Mouse (Mus musculus) liver, embryonic 14.5 days (tissue): ENCODE data around the gene Anks4b. TPM values are rescaled to one million over a fixed set of nuclear protein-coding genes. Genes with fewer than 3 reads are reported as not detected.

Experiments used
- ATAC-seq: fragments of 200-750 bp; cut with Nextera tagmentation; 2 replicates; pipeline ENCODE4 v1.8.0; 2017; ENCODE audit warnings: moderate number of reproducible peaks, mild to moderate bottlenecking, moderate library complexity; ENCODE audit not compliant: insufficient read depth
- DNase-seq, 3 experiments: peaks; one replicate each; pipeline ENCODE4 v3.0.0-alpha.2; 2012 to 2013; ENCODE audit warnings: low read depth in 3 of 3, low spot score in 3 of 3
- H3K27ac ChIP-seq: fragments of 300-500 bp; sonication (generic); 2 replicates; pipeline ENCODE4 v1.5.1; 2014; ENCODE audit warnings: moderate library complexity, mild to moderate bottlenecking, control low read depth, inconsistent platforms
- H3K27me3 ChIP-seq: fragments of 300-500 bp; sonication (generic); 2 replicates; pipeline ENCODE4 v1.6.1; 2014; ENCODE audit warnings: mild to moderate bottlenecking, low read length, moderate library complexity; ENCODE audit not compliant: control insufficient read depth, insufficient read depth
- H3K36me3 ChIP-seq: fragments of 300-500 bp; sonication (generic); replicated peaks from 2 replicates; pipeline ENCODE4 v1.6.1; 2014; ENCODE audit warnings: low read depth; ENCODE audit not compliant: control insufficient read depth, insufficient read depth
- H3K4me1 ChIP-seq, 2 experiments: fragments of 200-500 bp in 1 of 2; fragments of 300-500 bp in 1 of 2; sonication (generic) in 1 of 2; replicated peaks; 2 replicates each; pipeline ENCODE4 v1.6.1; 2012 to 2014; ENCODE audit warnings: antibody characterized with exemption in 1 of 2, inconsistent platforms in 1 of 2, low read length in 1 of 2; ENCODE audit not compliant: control insufficient read depth in 2 of 2, insufficient read depth in 2 of 2
- H3K4me2 ChIP-seq: fragments of 300-500 bp; sonication (generic); 2 replicates; pipeline ENCODE4 v1.6.1; 2014; ENCODE audit warnings: low read depth, mild to moderate bottlenecking, control low read depth, moderate library complexity
- H3K4me3 ChIP-seq, 2 experiments: fragments of 200-500 bp in 1 of 2; fragments of 300-500 bp in 1 of 2; sonication (generic) in 1 of 2; 2 replicates each; pipeline ENCODE4 v1.5.1; 2012 to 2014; ENCODE audit warnings: low read depth in 2 of 2, low read length in 2 of 2, mild to moderate bottlenecking in 2 of 2, control low read depth in 1 of 2, inconsistent platforms in 1 of 2, moderate library complexity in 1 of 2; ENCODE audit not compliant: insufficient read depth in 1 of 2
- H3K9ac ChIP-seq: fragments of 300-500 bp; sonication (generic); replicated peaks from 2 replicates; pipeline ENCODE4 v1.6.1; 2014; ENCODE audit warnings: mild to moderate bottlenecking, control low read depth, moderate library complexity
- H3K9me3 ChIP-seq: fragments of 300-500 bp; sonication (generic); 2 replicates; pipeline ENCODE4 v1.6.1; 2016; ENCODE audit warnings: low read length, mixed read lengths; ENCODE audit not compliant: control insufficient read depth
- CTCF ChIP-seq: IDR thresholded peaks from 2 replicates; pipeline ENCODE4 v1.5.1; 2016; ENCODE audit warnings: antibody characterized with exemption, low read depth, control low read depth
- EP300 ChIP-seq: IDR thresholded peaks from 2 replicates; pipeline ENCODE4 v1.6.1; 2016; ENCODE audit warnings: antibody characterized with exemption, low read depth
- WGBS: fragments of 180-500 bp; shearing (Covaris S2); extraction: QIAGEN DNeasy Blood & Tissue Kit; methylation state at CpG from one replicate; pipeline ENCODE4 v1.1.7; 2014; ENCODE audit not compliant: insufficient replicate concordance; 5-methylcytosine and 5-hydroxymethylcytosine counted together
- polyA plus RNA-seq, 2 experiments: library from polyadenylated mRNA; depleted of rRNA in 1 of 2; stranded (reverse) in 1 of 2; unstranded in 1 of 2; fragments of >200 nt; fragmentation: Nextera tagmentation in 1 of 2; extraction: Ambion mirVana in 1 of 2; gene quantifications; 2 replicates each; pipeline versions ENCODE4 v1.2.1 to v1.2.3; 2012 to 2014

Gene Anks4b
- polyA plus RNA-seq, 2 experiments: 0.95 to 3.2 TPM

DNA sequence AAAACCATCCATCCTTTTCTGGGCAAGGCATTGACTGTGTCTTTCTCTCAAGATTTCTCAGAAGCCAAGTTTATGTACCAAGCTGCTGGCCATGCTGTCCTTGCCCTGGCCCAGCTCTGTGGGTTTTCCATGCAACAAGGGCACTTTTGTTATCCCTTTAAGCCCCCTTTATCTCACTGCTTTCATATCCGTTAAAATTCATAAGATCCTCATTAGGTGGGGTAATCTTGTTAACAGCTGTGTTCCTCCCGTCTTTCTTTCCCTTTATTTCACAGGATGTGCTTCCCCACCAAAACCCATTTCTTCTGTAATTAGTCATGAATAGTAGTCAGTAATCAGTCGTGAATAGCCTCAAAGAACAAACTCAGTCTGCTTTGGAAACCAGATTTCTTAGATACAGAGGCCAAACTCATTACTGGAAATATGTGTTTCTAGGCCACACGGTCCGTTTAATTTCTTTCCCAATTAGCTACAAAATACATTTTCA, 16.0 kb upstream of the Anks4b start:
- Histone ChIP-seq H3K27ac (no peak overlapping the region), H3K4me2 (no peak overlapping the region), H3K36me3 (no peaks in the 10 kb centered on the region), H3K9ac (no peak overlapping the region), H3K4me1 (no peaks in the 10 kb centered on the region), H3K9me3 (no peaks in the 10 kb centered on the region), H3K27me3 (no peaks in the 10 kb centered on the region), H3K4me3 (no peak overlapping the region)
- 57% methylated on average over 5 of the region's 5 CpGs for WGBS
- TF ChIP-seq CTCF (no peak), EP300 (no peak)
- DNase-seq: no peak
- ATAC-seq: no peak

DNA sequence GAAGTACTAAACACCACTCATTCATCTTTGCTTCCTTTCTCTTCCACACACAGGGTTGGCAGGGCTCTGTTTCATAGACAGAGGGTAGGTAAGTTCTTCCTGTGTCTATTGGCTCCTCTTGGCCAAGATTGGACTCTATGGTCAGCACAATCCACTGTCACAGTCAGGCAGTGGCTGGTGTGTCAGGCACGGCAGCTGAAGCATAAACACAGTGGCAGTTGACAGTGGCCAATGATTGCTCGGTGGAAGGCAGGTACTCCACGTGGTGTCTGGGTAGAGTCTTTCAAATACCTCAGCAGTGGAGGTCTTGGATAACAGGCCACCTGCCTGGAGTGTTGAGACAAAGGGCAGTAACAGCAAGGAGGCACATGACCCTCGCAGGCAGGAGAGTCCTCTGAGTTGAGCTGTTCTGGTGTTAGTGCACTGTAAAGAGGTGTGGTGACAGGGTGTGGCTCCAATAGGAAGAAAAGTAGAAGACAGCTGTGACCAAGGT, 15.5 kb upstream of the Anks4b start:
- ATAC-seq (no peak), DNase-seq (no peak)
- Histone ChIP-seq H3K36me3 (no peaks in the 10 kb centered on the region), H3K9me3 (no peaks in the 10 kb centered on the region), H3K4me2 (no peak overlapping the region), H3K9ac (no peak overlapping the region), H3K4me3 (no peak overlapping the region), H3K27ac (no peak overlapping the region), H3K4me1 (no peaks in the 10 kb centered on the region), H3K27me3 (no peaks in the 10 kb centered on the region)
- WGBS: 40% methylated on average over 4 of the region's 4 CpGs
- no peak for TF ChIP-seq EP300
- TF ChIP-seq CTCF: no peak

DNA sequence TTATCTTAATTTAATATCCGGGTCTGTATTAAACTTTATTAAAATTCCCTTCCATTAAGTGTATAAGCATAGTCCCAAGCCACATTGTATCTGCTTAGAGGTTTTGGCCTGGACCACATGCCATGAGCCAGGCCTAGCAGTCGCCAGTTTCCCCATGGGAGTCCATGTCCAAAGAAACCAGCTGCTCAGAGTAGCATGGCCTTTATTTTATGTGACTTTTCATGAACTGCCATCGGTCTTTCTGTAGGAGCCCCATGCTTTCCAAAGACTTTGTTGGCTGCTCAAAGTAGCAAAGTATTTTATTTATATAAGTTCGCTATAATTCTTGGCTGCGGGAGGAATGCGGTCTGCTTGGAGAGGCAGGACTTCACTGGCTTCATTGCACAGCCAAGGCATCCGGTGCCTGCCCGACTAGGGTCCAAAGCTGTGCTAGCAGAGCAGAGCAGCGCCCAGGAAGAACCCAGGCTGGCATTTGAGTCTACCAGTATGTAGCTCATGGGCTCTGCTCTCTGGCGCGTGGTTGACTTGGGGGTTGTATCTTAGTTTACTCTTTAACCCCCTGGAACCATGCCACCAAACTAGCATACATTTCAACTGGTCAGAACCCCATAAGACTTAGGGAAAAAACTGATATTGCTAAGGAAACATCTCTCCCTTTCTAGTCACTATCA, 9.9 kb upstream of the Anks4b start:
- Histone ChIP-seq H3K4me3 (no peak overlapping the region), H3K27ac (no peak overlapping the region), H3K27me3 (no peaks in the 10 kb centered on the region), H3K4me1 (no peaks in the 10 kb centered on the region), H3K9ac (no peak overlapping the region), H3K36me3 (no peaks in the 10 kb centered on the region), H3K9me3 (no peaks in the 10 kb centered on the region), H3K4me2 (no peak overlapping the region)
- ATAC-seq (no peak), DNase-seq (no peak)
- 73% methylated on average over 11 of the region's 11 CpGs for WGBS
- TF ChIP-seq CTCF: no peak
- no peak for TF ChIP-seq EP300

DNA sequence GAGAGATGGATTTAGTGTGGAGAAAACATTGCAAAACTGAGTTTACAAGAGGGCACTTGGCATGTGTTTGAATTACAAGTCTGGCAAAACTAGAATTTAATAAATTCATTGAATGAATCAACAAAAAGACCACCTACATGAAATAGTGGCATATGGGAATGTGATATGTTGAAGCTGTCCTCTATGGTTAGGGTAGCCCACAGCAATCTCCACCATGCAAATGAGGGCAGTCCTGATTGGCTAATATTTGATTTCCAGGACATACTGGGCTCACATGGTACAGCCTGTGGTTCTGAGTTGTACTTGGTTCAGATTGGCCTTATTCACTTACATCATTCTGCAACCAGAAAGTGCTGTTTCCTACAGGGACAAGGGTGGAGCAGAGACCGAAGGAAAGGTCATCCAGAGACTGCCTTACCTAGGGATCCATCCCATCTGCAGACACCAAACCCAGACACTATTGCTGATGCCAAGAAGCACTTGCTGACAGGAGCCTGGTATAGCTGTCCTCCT, 1.4 kb upstream of the Anks4b start:
- H3K36me3 ChIP-seq: no peaks in the 10 kb centered on the region
- H3K27me3 ChIP-seq: no peaks in the 10 kb centered on the region
- DNase-seq (no peak), ATAC-seq (no peak)
- no peak overlapping the region for H3K4me3 ChIP-seq
- no peaks in the 10 kb centered on the region for H3K4me1 ChIP-seq
- H3K9me3 ChIP-seq: no peaks in the 10 kb centered on the region
- no peak overlapping the region for H3K27ac ChIP-seq
- no peak overlapping the region for H3K4me2 ChIP-seq
- H3K9ac ChIP-seq: no peak overlapping the region
- no peak for TF ChIP-seq CTCF
- no peak for TF ChIP-seq EP300
- WGBS: 59% methylated on average over 1 of the region's 1 CpGs

DNA sequence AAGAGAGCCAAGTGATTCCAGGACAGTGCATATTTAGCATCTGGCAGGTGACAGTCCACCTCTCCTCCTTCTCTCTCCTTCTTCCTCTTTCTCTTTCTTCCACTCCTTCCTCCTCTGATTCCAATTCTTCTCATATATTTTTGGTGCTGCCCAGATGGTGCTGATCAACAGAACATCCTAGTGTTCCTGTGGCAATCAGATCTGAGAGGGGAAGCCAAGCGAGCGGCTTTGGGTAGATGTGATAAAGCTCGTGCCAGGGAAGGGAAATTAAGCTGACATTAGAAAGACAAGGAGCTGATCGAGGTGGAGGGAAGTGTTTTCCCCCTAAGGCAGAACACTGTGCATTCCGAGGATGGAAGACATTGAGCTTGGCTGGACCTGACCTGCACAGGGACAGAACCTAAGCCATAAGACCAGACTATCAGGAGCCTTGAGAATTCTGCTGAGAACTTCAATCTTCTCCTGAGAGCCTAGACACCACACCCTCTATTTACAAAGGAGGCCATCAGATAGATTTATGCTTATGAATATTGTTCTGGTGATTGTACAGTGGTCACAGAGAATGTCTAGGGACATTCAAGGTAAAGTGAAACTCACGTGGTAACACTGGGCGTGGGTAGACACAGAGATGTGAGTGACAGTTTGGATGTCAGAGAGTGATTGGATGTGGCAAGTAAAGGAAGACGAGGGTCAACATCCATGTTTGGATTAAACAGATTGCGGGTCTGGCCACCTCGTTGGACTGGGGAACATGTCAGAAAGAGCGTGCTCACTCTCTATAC, 1.3 kb downstream of the Anks4b start:
- peak overlapping the region; percentile 46 to 49 for H3K4me3 ChIP-seq
- H3K9me3 ChIP-seq: no peaks in the 10 kb centered on the region
- H3K36me3 ChIP-seq: no peaks in the 10 kb centered on the region
- no peak overlapping the region for H3K27ac ChIP-seq
- H3K9ac ChIP-seq: no peak overlapping the region
- WGBS: 48% methylated on average over 11 of the region's 11 CpGs
- H3K4me2 ChIP-seq: peak overlapping the region; percentile 23
- ATAC-seq: 0 out of 2 replicates have a peak, but pooled peaks have one; percentile 16
- no peak for TF ChIP-seq CTCF
- TF ChIP-seq EP300: no peak
- peak; percentile 2 to 10 (median 9) for DNase-seq
- H3K27me3 ChIP-seq: no peaks in the 10 kb centered on the region
- no peaks in the 10 kb centered on the region for H3K4me1 ChIP-seq
